Mouse (Mus musculus) limb, embryonic 12.5 days (tissue): ENCODE measurements at regions not wholly inside any gene's neighbourhood (a gene's known extent, or its start where the extent isn't known, plus 50 kb on each side); places are given as distances from the start of the nearest gene placed in this dataset.
A peak's percentile ranks its signal among the peaks of the same experiment; 100 is the strongest.

Source experiments
- ATAC-seq: fragments of 200-750 bp; cut with Nextera tagmentation; 2 replicates; pipeline ENCODE4 v1.8.0; 2017; ENCODE audit warnings: low read depth, moderate TSS enrichment; ENCODE audit not compliant: insufficient number of reproducible peaks, insufficient read depth, low FRiP score, low TSS enrichment
- H3K27ac ChIP-seq: fragments of 300-500 bp; sonication (generic); 2 replicates; pipeline ENCODE4 v1.5.1; 2016; ENCODE audit warnings: mild to moderate bottlenecking, moderate library complexity
- H3K27me3 ChIP-seq: fragments of 300-500 bp; sonication (generic); 2 replicates; pipeline ENCODE4 v1.6.1; 2016; ENCODE audit warnings: mild to moderate bottlenecking, moderate library complexity
- H3K36me3 ChIP-seq: fragments of 300-500 bp; sonication (generic); 2 replicates; pipeline ENCODE4 v1.6.1; 2016; ENCODE audit warnings: mild to moderate bottlenecking, moderate library complexity
- H3K4me1 ChIP-seq: fragments of 300-500 bp; sonication (generic); replicated peaks from 2 replicates; pipeline ENCODE4 v1.6.1; 2016
- H3K4me2 ChIP-seq: fragments of 300-500 bp; sonication (generic); 2 replicates; pipeline ENCODE4 v1.6.1; 2016; ENCODE audit warnings: mild to moderate bottlenecking, moderate library complexity
- H3K4me3 ChIP-seq: fragments of 300-500 bp; sonication (generic); replicated peaks from 2 replicates; pipeline ENCODE4 v1.5.1; 2016; ENCODE audit warnings: mild to moderate bottlenecking
- H3K9ac ChIP-seq: fragments of 300-500 bp; sonication (generic); replicated peaks from 2 replicates; pipeline ENCODE4 v1.6.1; 2016; ENCODE audit warnings: mild to moderate bottlenecking, moderate library complexity
- H3K9me3 ChIP-seq: fragments of 300-500 bp; sonication (generic); 2 replicates; pipeline ENCODE4 v1.6.1; 2016; ENCODE audit warnings: mild to moderate bottlenecking, moderate library complexity
- WGBS: fragments of 180-500 bp; shearing (Covaris S2); methylation state at CpG from one replicate; pipeline ENCODE4 v1.1.7; 2016; 5-methylcytosine and 5-hydroxymethylcytosine counted together

- Histone ChIP-seq H3K4me1 (no peaks in the 10 kb centered on the region), H3K36me3 (no peaks in the 10 kb centered on the region), H3K27ac (no peak overlapping the region), H3K27me3 (no peaks in the 10 kb centered on the region), H3K9ac (no peak overlapping the region), H3K4me3 (no peak overlapping the region), H3K9me3 (no peaks in the 10 kb centered on the region), H3K4me2 (no peak overlapping the region)
- WGBS, result 71% methylated on average over 1 of the region's 1 CpGs
- no peak for ATAC-seq
Observed at GRCm38 (mm10) chr16:7559177-7559576, 865.8 kb downstream of the Tmem114 start.

GRCm38 (mm10) chr16:7558637-7559036 is 866.3 kb downstream of the Tmem114 start:
- no peak overlapping the region for H3K4me3 ChIP-seq
- ATAC-seq, result no peak
- H3K4me2 ChIP-seq, result no peak overlapping the region
- no peaks in the 10 kb centered on the region for H3K9me3 ChIP-seq
- 93% methylated on average over 1 of the region's 1 CpGs for WGBS
- no peak overlapping the region for H3K9ac ChIP-seq
- H3K27ac ChIP-seq, result no peak overlapping the region
- H3K4me1 ChIP-seq, result no peaks in the 10 kb centered on the region
- H3K36me3 ChIP-seq, result no peaks in the 10 kb centered on the region
- H3K27me3 ChIP-seq, result no peaks in the 10 kb centered on the region

- H3K4me2 ChIP-seq, result no peak overlapping the region
- H3K36me3 ChIP-seq, result no peaks in the 10 kb centered on the region
- no peak overlapping the region for H3K4me3 ChIP-seq
- no peak overlapping the region for H3K27ac ChIP-seq
- no peaks in the 10 kb centered on the region; the same call in 1 of the 2 replicates for H3K27me3 ChIP-seq
- H3K4me1 ChIP-seq, result no peaks in the 10 kb centered on the region
- 90% methylated on average over 9 of the region's 9 CpGs for WGBS
- H3K9me3 ChIP-seq, result no peaks in the 10 kb centered on the region
- no peak overlapping the region for H3K9ac ChIP-seq
- ATAC-seq, result no peak
Observed at GRCm38 (mm10) chr16:7555911-7556310, 869.0 kb downstream of the Tmem114 start.

DNA sequence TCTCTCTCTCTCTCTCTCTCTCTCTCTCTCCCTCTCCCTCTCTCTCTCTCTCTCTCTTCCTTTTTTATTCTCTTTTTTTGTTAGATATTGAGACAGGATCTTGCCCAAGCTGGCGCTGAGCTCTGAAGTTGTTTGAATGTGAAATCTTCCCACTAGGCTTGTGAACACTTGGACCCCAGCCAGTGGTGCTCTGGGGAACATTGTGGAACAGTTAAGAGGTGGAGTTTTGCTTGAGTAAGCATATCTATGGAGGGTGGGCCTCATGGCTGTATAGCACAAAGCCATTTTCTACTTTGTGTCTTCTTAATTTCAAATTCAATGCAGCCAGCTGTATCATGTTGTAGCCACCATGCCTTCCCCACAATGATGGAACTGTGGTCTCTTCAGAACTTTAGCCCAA is 875.4 kb downstream of the Tmem114 start:
- no peak overlapping the region for H3K4me3 ChIP-seq
- H3K27me3 ChIP-seq, result no peaks in the 10 kb centered on the region; the same call in 1 of the 2 replicates
- no peak overlapping the region for H3K27ac ChIP-seq
- H3K9ac ChIP-seq, result no peak overlapping the region
- WGBS, result 68% methylated on average over 1 of the region's 1 CpGs
- H3K4me1 ChIP-seq, result no peaks in the 10 kb centered on the region
- no peaks in the 10 kb centered on the region for H3K9me3 ChIP-seq
- no peaks in the 10 kb centered on the region for H3K36me3 ChIP-seq
- no peak for ATAC-seq
- no peak overlapping the region for H3K4me2 ChIP-seq

DNA sequence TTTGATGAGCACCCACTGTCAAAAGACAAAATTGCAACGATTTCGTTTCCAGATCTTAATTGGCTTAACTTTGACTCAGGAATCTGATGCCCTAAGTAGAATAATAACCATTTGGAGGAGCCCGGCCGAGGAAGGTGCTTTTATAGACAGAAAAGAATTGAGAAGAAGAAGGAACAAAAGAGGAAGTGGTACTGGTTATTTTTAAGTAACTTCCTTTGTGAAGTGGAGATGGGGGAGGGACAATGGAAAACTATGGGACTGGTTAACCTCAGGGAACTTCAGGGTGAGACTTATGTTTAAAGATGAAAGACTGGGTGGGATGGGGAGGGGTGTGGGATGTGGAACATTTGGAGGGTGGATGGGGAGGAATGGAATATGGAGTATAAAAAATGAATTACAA is 880.9 kb downstream of the Tmem114 start:
- Histone ChIP-seq H3K9me3 (no peaks in the 10 kb centered on the region), H3K4me2 (no peak overlapping the region), H3K36me3 (no peaks in the 10 kb centered on the region), H3K4me3 (no peak overlapping the region), H3K27ac (peak overlapping the region; percentile 41; the same call in 1 of the 2 replicates), H3K27me3 (no peaks in the 10 kb centered on the region), H3K9ac (no peak overlapping the region), H3K4me1 (peaks cover 5% of the 10 kb centered on the region; the same call in 1 of the 2 replicates)
- 44% methylated on average over 4 of the region's 4 CpGs for WGBS
- ATAC-seq, result no peak

DNA sequence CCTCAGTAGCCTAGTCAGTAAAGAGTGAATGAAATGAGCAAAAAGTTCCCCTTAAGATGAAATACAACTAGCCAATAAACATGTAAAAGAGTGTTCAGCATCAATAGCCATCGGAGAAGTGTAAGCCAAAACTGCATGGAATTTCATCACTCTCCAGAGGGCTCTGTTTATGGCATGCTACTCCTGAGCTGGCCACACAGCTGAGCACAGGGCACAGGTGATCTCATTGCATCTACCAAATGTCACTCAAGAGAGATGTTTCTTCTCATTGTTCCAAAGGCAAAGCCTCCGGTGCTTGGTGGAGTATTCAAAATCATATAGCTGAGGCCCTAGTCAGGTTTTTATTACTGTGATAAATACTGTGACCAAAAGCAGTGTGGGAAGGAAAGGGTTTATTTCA is 895.1 kb downstream of the Tmem114 start:
- Histone ChIP-seq H3K36me3 (no peaks in the 10 kb centered on the region), H3K9me3 (no peaks in the 10 kb centered on the region), H3K9ac (no peak overlapping the region), H3K4me1 (peaks cover 26% of the 10 kb centered on the region), H3K27ac (no peak overlapping the region), H3K4me2 (no peak overlapping the region), H3K27me3 (no peaks in the 10 kb centered on the region), H3K4me3 (no peak overlapping the region)
- ATAC-seq, result no peak
- 51% methylated on average over 2 of the region's 2 CpGs for WGBS

DNA sequence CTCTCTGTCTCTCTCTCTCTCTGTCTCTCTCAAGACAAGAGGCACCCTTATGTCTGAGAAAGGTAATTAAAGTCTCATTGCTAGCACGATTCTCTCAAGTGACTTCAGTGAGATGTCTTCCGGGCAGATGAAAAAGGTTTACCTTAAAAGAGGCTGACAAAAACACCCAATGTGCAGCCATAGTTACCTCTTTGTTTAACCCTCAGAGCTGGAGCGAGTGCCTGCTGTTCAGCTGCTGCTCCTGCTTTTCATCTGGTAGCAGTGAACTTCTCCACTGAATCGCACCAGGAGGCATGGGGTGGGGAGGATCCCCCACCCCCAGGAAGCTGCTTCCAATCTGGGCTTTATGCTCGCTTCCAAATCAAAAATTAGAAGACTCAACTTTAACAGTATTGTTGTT is 896.0 kb downstream of the Tmem114 start:
- Histone ChIP-seq H3K4me3 (no peak overlapping the region), H3K36me3 (no peaks in the 10 kb centered on the region), H3K4me1 (peaks cover 26% of the 10 kb centered on the region), H3K4me2 (peak overlapping the region; percentile 24; the same call in 1 of the 2 replicates), H3K9me3 (no peaks in the 10 kb centered on the region), H3K9ac (no peak overlapping the region), H3K27ac (no peak overlapping the region), H3K27me3 (no peaks in the 10 kb centered on the region)
- WGBS, result 21% methylated on average over 5 of the region's 5 CpGs
- no peak for ATAC-seq

DNA sequence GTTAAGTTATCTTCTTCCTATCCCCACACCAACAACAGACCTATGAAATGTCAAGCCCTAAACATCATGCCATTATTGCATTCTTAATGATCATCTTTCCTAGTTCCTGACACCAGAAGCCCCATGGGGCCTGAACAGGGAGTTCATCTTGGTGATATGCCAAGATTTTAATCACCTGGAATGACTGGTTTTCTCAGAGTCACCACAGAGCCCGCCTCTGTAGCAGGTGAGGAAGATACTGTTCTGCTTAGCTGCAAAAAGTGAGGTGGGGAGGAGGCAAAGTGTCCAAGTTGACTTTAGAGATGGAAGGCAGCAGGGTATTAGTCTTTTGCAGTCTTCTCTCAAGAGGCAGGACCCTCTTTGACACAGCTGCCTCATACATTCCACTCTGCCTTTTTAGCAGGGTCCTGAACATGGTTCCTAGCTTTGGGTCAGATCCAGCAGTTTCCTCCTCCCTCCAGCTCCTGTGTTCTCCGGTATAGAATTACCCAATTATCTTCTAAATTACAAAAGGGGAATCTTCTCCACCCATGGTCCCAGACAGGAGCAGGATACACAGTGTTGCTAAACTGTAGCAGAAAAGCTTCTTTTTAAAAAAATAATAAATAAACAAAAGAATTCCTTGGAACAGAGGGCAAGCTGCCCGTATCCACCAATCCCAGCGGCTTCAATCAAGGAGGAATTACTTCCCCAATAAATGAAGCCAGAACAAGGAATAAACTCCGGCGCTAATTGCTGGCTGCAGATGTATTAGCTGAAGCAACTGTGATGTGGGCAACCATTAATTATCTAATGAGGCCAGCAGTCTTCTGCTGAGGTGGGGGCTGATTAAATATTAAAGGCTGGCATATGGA is 896.8 kb downstream of the Tmem114 start:
- no peak overlapping the region for H3K27ac ChIP-seq
- H3K4me3 ChIP-seq, result no peak overlapping the region
- no peaks in the 10 kb centered on the region for H3K27me3 ChIP-seq
- H3K9me3 ChIP-seq, result no peaks in the 10 kb centered on the region
- peaks cover 26% of the 10 kb centered on the region for H3K4me1 ChIP-seq
- H3K4me2 ChIP-seq, result peak overlapping the region; percentile 24; the same call in 1 of the 2 replicates
- no peaks in the 10 kb centered on the region for H3K36me3 ChIP-seq
- no peak for ATAC-seq
- H3K9ac ChIP-seq, result no peak overlapping the region
- 31% methylated on average over 6 of the region's 6 CpGs for WGBS

GRCm38 (mm10) chr16:7518711-7519110 is 906.2 kb downstream of the Tmem114 start:
- 82% methylated on average over 2 of the region's 2 CpGs for WGBS
- H3K4me3 ChIP-seq, result no peak overlapping the region
- ATAC-seq, result no peak

More at GRCm38 (mm10) chr16:7518711-7519110, 906.2 kb downstream of the Tmem114 start:
- Histone ChIP-seq H3K27ac (no peak overlapping the region), H3K27me3 (no peaks in the 10 kb centered on the region), H3K9ac (no peak overlapping the region), H3K9me3 (peaks cover 41% of the 10 kb centered on the region), H3K4me1 (no peaks in the 10 kb centered on the region), H3K4me2 (no peak overlapping the region), H3K36me3 (no peaks in the 10 kb centered on the region)
